Mouse (Mus musculus) kidney, embryonic 15.5 days (tissue): ENCODE measurements around the gene Paqr5. TPM values are rescaled to one million over a fixed set of nuclear protein-coding genes. Genes with fewer than 3 reads are reported as not detected.

Experiments
- ATAC-seq: fragments of 200-750 bp; cut with Nextera tagmentation; replicated peaks from 2 replicates; pipeline ENCODE4 v1.8.0; 2017; ENCODE audit warnings: moderate TSS enrichment; ENCODE audit not compliant: low FRiP score
- H3K27ac ChIP-seq: fragments of 300-500 bp; sonication (generic); 2 replicates; pipeline ENCODE4 v1.5.1; 2015; ENCODE audit warnings: mild to moderate bottlenecking, inconsistent platforms
- H3K27me3 ChIP-seq: fragments of 300-500 bp; sonication (generic); 2 replicates; pipeline ENCODE4 v1.6.1; 2015; ENCODE audit warnings: inconsistent platforms
- H3K36me3 ChIP-seq: fragments of 300-500 bp; sonication (generic); 2 replicates; pipeline ENCODE4 v1.6.1; 2015; ENCODE audit warnings: inconsistent platforms
- H3K4me1 ChIP-seq: fragments of 300-500 bp; sonication (generic); 2 replicates; pipeline ENCODE4 v1.6.1; 2015; ENCODE audit warnings: inconsistent platforms
- H3K4me2 ChIP-seq: fragments of 300-500 bp; sonication (generic); 2 replicates; pipeline ENCODE4 v1.6.1; 2015; ENCODE audit warnings: moderate library complexity, mild to moderate bottlenecking, inconsistent platforms
- H3K4me3 ChIP-seq: fragments of 300-500 bp; sonication (generic); replicated peaks from 2 replicates; pipeline ENCODE4 v1.5.1; 2015; ENCODE audit warnings: mild to moderate bottlenecking, inconsistent platforms
- H3K9ac ChIP-seq: fragments of 300-500 bp; sonication (generic); 2 replicates; pipeline ENCODE4 v1.6.1; 2015; ENCODE audit warnings: mild to moderate bottlenecking, inconsistent platforms
- H3K9me3 ChIP-seq: fragments of 300-500 bp; sonication (generic); replicated peaks from 2 replicates; pipeline ENCODE4 v1.6.1; 2016; ENCODE audit warnings: inconsistent platforms
- WGBS: fragments of 180-500 bp; shearing (Covaris S2); methylation state at CpG from one replicate; pipeline ENCODE4 v1.1.7; 2015; ENCODE audit warnings: mixed read lengths; 5-methylcytosine and 5-hydroxymethylcytosine counted together
- polyA plus RNA-seq: library from polyadenylated mRNA; unstranded; fragments of >200 nt; fragmentation: Nextera tagmentation; extraction: Ambion mirVana; gene quantifications from 2 replicates; pipeline ENCODE4 v1.2.1, GENCODE M21; 2015

The Paqr5 gene
- polyA plus RNA-seq, 1 experiment from 2014 or later = 26.8 TPM

- WGBS = 57% methylated on average over 3 of the region's 3 CpGs
Observed at GRCm38 (mm10) chr9:62028072-62028471, 1.4 kb upstream of the Paqr5 start.

GRCm38 (mm10) chr9:62025056-62025455, 1.6 kb downstream of the Paqr5 start:
- Histone ChIP-seq H3K36me3 (no peaks in the 10 kb centered on the region), H3K4me1 (peaks cover 48% of the 10 kb centered on the region), H3K9me3 (no peaks in the 10 kb centered on the region), H3K27me3 (peaks cover 29% of the 10 kb centered on the region), H3K4me3 (no peak overlapping the region; the same call in 1 of the 2 replicates), H3K9ac (no peak overlapping the region), H3K4me2 (peak overlapping the region; percentile 44), H3K27ac (peak overlapping the region; percentile 2; the same call in 1 of the 2 replicates)
- WGBS = 45% methylated on average over 5 of the region's 5 CpGs
- no peak for ATAC-seq

More at GRCm38 (mm10) chr9:62028072-62028471, 1.4 kb upstream of the Paqr5 start:
- Histone ChIP-seq H3K9ac (no peak overlapping the region), H3K4me3 (no peak overlapping the region), H3K4me1 (peaks cover 30% of the 10 kb centered on the region), H3K27ac (no peak overlapping the region), H3K9me3 (no peaks in the 10 kb centered on the region), H3K36me3 (no peaks in the 10 kb centered on the region), H3K4me2 (no peak overlapping the region), H3K27me3 (peaks cover 29% of the 10 kb centered on the region)
- ATAC-seq = no peak

GRCm38 (mm10) chr9:62023879-62024278, 2.8 kb downstream of the Paqr5 start:
- Histone ChIP-seq H3K27me3 (peaks cover 29% of the 10 kb centered on the region), H3K9me3 (no peaks in the 10 kb centered on the region), H3K4me3 (no peak overlapping the region), H3K4me2 (peak overlapping the region; percentile 44; the same call in 1 of the 2 replicates), H3K4me1 (peaks cover 48% of the 10 kb centered on the region), H3K36me3 (no peaks in the 10 kb centered on the region), H3K27ac (peak overlapping the region; percentile 75), H3K9ac (no peak overlapping the region)
- WGBS = 42% methylated on average over 4 of the region's 4 CpGs
- no peak for ATAC-seq

- peak overlapping the region; percentile 75 for H3K27ac ChIP-seq
- ATAC-seq = 0 out of 2 replicates have a peak, but pooled peaks have one; percentile 16
- no peak overlapping the region for H3K4me2 ChIP-seq
- WGBS = 71% methylated on average over 6 of the region's 6 CpGs
- H3K4me3 ChIP-seq = no peak overlapping the region
- no peaks in the 10 kb centered on the region for H3K36me3 ChIP-seq
- H3K4me1 ChIP-seq = peaks cover 56% of the 10 kb centered on the region
- H3K9ac ChIP-seq = no peak overlapping the region
- H3K27me3 ChIP-seq = peaks cover 26% of the 10 kb centered on the region
- H3K9me3 ChIP-seq = no peaks in the 10 kb centered on the region
Observed at GRCm38 (mm10) chr9:62022961-62023680, 3.5 kb downstream of the Paqr5 start.

- no peak overlapping the region for H3K9ac ChIP-seq
- H3K4me2 ChIP-seq = 0 out of 2 replicates have a peak overlapping the region, but pooled peaks have one; percentile 22
- no peak overlapping the region for H3K4me3 ChIP-seq
- peaks cover 48% of the 10 kb centered on the region for H3K4me1 ChIP-seq
- H3K27ac ChIP-seq = peak overlapping the region; percentile 59
- peak; percentile 65 for ATAC-seq
- H3K36me3 ChIP-seq = no peaks in the 10 kb centered on the region
- WGBS = 14% methylated on average over 7 of the region's 7 CpGs
- H3K27me3 ChIP-seq = peaks cover 15% of the 10 kb centered on the region
- no peaks in the 10 kb centered on the region for H3K9me3 ChIP-seq
Observed at GRCm38 (mm10) chr9:62021583-62022120, 5.0 kb downstream of the Paqr5 start.

GRCm38 (mm10) chr9:62020259-62020658, 6.4 kb downstream of the Paqr5 start:
- Histone ChIP-seq H3K27ac (no peak overlapping the region), H3K9me3 (no peaks in the 10 kb centered on the region), H3K27me3 (peaks cover 4% of the 10 kb centered on the region), H3K9ac (no peak overlapping the region), H3K4me3 (no peak overlapping the region), H3K4me1 (peaks cover 39% of the 10 kb centered on the region), H3K36me3 (no peaks in the 10 kb centered on the region), H3K4me2 (no peak overlapping the region)
- WGBS = 85% methylated on average over 7 of the region's 7 CpGs
- ATAC-seq = no peak

GRCm38 (mm10) chr9:62018229-62019093, 8.2 kb downstream of the Paqr5 start:
- Histone ChIP-seq H3K27ac (0 out of 2 replicates have a peak overlapping the region, but pooled peaks have one; percentile 15), H3K36me3 (no peaks in the 10 kb centered on the region), H3K27me3 (no peaks in the 10 kb centered on the region), H3K9ac (no peak overlapping the region), H3K4me2 (no peak overlapping the region), H3K9me3 (no peaks in the 10 kb centered on the region), H3K4me3 (no peak overlapping the region), H3K4me1 (peaks cover 27% of the 10 kb centered on the region)
- WGBS = 71% methylated on average over 14 of the region's 14 CpGs
- no peak for ATAC-seq

GRCm38 (mm10) chr9:62017329-62017728, 9.3 kb downstream of the Paqr5 start:
- no peaks in the 10 kb centered on the region for H3K36me3 ChIP-seq
- H3K9ac ChIP-seq = no peak overlapping the region
- H3K4me1 ChIP-seq = peaks cover 22% of the 10 kb centered on the region
- no peaks in the 10 kb centered on the region for H3K27me3 ChIP-seq
- no peak for ATAC-seq
- H3K27ac ChIP-seq = no peak overlapping the region
- H3K9me3 ChIP-seq = no peaks in the 10 kb centered on the region
- H3K4me2 ChIP-seq = no peak overlapping the region
- 75% methylated on average over 6 of the region's 6 CpGs for WGBS
- no peak overlapping the region for H3K4me3 ChIP-seq

- Histone ChIP-seq H3K9me3 (no peaks in the 10 kb centered on the region), H3K4me2 (no peak overlapping the region), H3K4me1 (peaks cover 13% of the 10 kb centered on the region; the same call in 1 of the 2 replicates), H3K27ac (no peak overlapping the region), H3K27me3 (no peaks in the 10 kb centered on the region), H3K9ac (no peak overlapping the region), H3K4me3 (no peak overlapping the region), H3K36me3 (no peaks in the 10 kb centered on the region)
- ATAC-seq = no peak
- 63% methylated on average over 3 of the region's 3 CpGs for WGBS
Observed at GRCm38 (mm10) chr9:62015504-62015903, 11.2 kb downstream of the Paqr5 start.

GRCm38 (mm10) chr9:62013316-62014097, 13.1 kb downstream of the Paqr5 start:
- Histone ChIP-seq H3K4me2 (no peak overlapping the region), H3K27me3 (no peaks in the 10 kb centered on the region), H3K4me1 (peaks cover 16% of the 10 kb centered on the region), H3K9me3 (no peaks in the 10 kb centered on the region), H3K4me3 (no peak overlapping the region), H3K36me3 (no peaks in the 10 kb centered on the region), H3K27ac (no peak overlapping the region), H3K9ac (no peak overlapping the region)
- WGBS = 66% methylated on average over 12 of the region's 12 CpGs
- no peak for ATAC-seq

- Histone ChIP-seq H3K36me3 (no peaks in the 10 kb centered on the region), H3K4me1 (peaks cover 28% of the 10 kb centered on the region), H3K9me3 (no peaks in the 10 kb centered on the region), H3K27ac (peak overlapping the region; percentile 55), H3K4me2 (no peak overlapping the region), H3K9ac (no peak overlapping the region), H3K27me3 (no peaks in the 10 kb centered on the region), H3K4me3 (no peak overlapping the region)
- peak; percentile 88 for ATAC-seq
- WGBS = 64% methylated on average over 5 of the region's 5 CpGs
Observed at GRCm38 (mm10) chr9:62008360-62008759, 18.3 kb downstream of the Paqr5 start.
